23 mouse cellular contexts compared by ENCODE assay signal in the genomic region with DNA sequence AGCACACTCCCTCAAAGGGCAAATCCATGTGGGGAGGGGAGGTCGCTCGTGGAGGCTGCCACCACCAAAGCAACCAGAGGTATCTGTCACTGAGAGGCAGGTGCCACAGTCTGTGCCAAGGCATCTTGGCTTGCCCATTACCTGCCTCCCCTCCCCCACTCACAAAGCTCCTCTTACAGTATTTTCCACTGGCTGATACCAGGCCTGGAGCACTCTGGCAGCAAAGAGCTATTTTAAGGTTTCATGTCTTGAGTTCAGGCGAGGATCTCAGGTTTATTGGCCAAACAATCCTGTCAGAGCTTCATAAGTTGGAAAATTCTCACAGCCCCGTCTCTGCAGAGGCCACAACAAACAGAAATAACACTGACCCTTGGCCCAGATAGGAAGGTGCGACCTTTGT. TPM values are rescaled to one million over a fixed set of nuclear protein-coding genes. Genes with fewer than 3 reads are reported as not detected.
DNase-seq lines count a peak whose midpoint lies in the region; ATAC-seq and TF ChIP-seq lines count a peak whose summit lies in the region.
"Had no signal": no experiment of that assay in that cellular context is flagged by ENCODE, and none has a peak within 500 bp of the region (broad histone marks: within the 10 kb centered on the region; RNA-seq: fewer than 3 reads in every experiment).

No protein-coding gene starts in this region.

- no peaks in the 10 kb centered on the region for H3K9me3 ChIP-seq in kidney, embryonic 16.5 days (ENCODE audit: low read length)
- H3K9me3 ChIP-seq: forebrain, embryonic 12.5 days; G1E; hindbrain, embryonic 13.5 days; liver, embryonic 13.5 days; stomach, embryonic 15.5 days had no signal

- H3K36me3 ChIP-seq in kidney, embryonic 16.5 days (ENCODE audit: insufficient read depth, low read length) = no peaks in the 10 kb centered on the region
- H3K36me3 ChIP-seq: forebrain, embryonic 12.5 days; G1E; hindbrain, embryonic 13.5 days; liver, embryonic 13.5 days; stomach, embryonic 15.5 days had no signal

- intact Hi-C loops in gastrocnemius, adult 2 months (cut with DNase I) = no loop called here
- intact Hi-C loops in gastrocnemius, postnatal 36 days (cut with DNase I) = loop anchor here (2.0 to 5.0 kb wide), 2 partner anchors 79 to 93 kb away; no protein-coding TSS in a partner anchor

- H3K27ac ChIP-seq in kidney, embryonic 16.5 days (ENCODE audit: low read length) = no peak overlapping the region
- peak overlapping the region; percentile 79 for H3K27ac ChIP-seq in gastrocnemius, adult 2 months
- H3K27ac ChIP-seq: forebrain, embryonic 12.5 days; hindbrain, embryonic 13.5 days; kidney, postnatal 0 days; liver, embryonic 13.5 days; stomach, embryonic 15.5 days had no signal

- H3K27me3 ChIP-seq in kidney, embryonic 16.5 days (ENCODE audit: insufficient read depth, low read length) = no peaks in the 10 kb centered on the region
- H3K27me3 ChIP-seq: forebrain, embryonic 12.5 days; hindbrain, embryonic 13.5 days; liver, embryonic 13.5 days; stomach, embryonic 15.5 days had no signal

- no peaks in the 10 kb centered on the region for H3K4me1 ChIP-seq in kidney, embryonic 16.5 days (ENCODE audit: insufficient read depth, low read length)

- WGBS in kidney, embryonic 16.5 days = 77% methylated on average over 5 of the region's 5 CpGs

- no peak for TF ChIP-seq CTCF in gastrocnemius, adult 2 months (IDR thresholded peaks at IDR 0.05)

- H3K4me2 ChIP-seq in kidney, embryonic 16.5 days (replicated peaks; ENCODE audit: low read depth, low read length) = no peak overlapping the region
- H3K4me2 ChIP-seq: forebrain, embryonic 12.5 days; hindbrain, embryonic 13.5 days; liver, embryonic 13.5 days; midbrain, embryonic 11.5 days; stomach, embryonic 15.5 days had no signal

- peak; percentile 52 for DNase-seq in kidney, adult 18-20 months
- DNase-seq in gastrocnemius, adult 2 months = peak; percentile 87
- peak; percentile 37 to 55 for DNase-seq in gastrocnemius, postnatal 36 days
- peak; percentile 64 for DNase-seq in kidney, adult 9 months
- no peak for DNase-seq in thymus, postnatal 10 days (ENCODE audit: low spot score in 2 of 2)
- DNase-seq in testis, postnatal 14 days (ENCODE audit: low spot score) = no peak
- no peak for DNase-seq in frontal cortex, postnatal 25 days (ENCODE audit: low spot score in 2 of 2)
- DNase-seq: adrenal gland, adult 8-10 months; cerebellum, adult 8-10 months; layer of hippocampus, postnatal 36 days; liver, embryonic 13.5 days; lung, postnatal 14 days; thymus, postnatal 14 days had no signal

- ATAC-seq in kidney, embryonic 16.5 days (ENCODE audit: low FRiP score, low TSS enrichment) = no peak

- H3K4me3 ChIP-seq in kidney, embryonic 16.5 days (ENCODE audit: low read length) = no peak overlapping the region
- peak overlapping the region; percentile 24 for H3K4me3 ChIP-seq in gastrocnemius, adult 2 months
- H3K4me3 ChIP-seq: forebrain, embryonic 12.5 days; hindbrain, embryonic 13.5 days; liver, embryonic 13.5 days; stomach, embryonic 15.5 days had no signal

- H3K9ac ChIP-seq in kidney, embryonic 16.5 days (replicated peaks; ENCODE audit: low read length) = no peak overlapping the region
- H3K9ac ChIP-seq: forebrain, embryonic 12.5 days; hindbrain, embryonic 13.5 days; liver, embryonic 13.5 days; stomach, embryonic 15.5 days had no signal

RNA-seq across cellular contexts. Expression of a gene that starts 9.5 kb away (rescaled TPM):
- polyA plus RNA-seq in kidney, embryonic 16.5 days (2015; fragmentation: Nextera tagmentation; extraction: Ambion mirVana) = not detected in 2 replicates
- total RNA-seq in gastrocnemius, adult 2 months (2021) = not detected
- total RNA-seq in gastrocnemius, postnatal 36 days (2021) = under 1 TPM in 1 of 2 experiments, not detected in 1; 0.18 TPM
- total RNA-seq: granulocyte monocyte progenitor cell, adult 5-6 weeks; layer of hippocampus, postnatal 36 days; left cerebral cortex, postnatal 36 days; neutrophil, adult 5-6 weeks had no signal
- polyA plus RNA-seq: G1E; liver, embryonic 13.5 days; stomach, embryonic 15.5 days had no signal

RNA-seq across cellular contexts. Expression of a gene that starts 51.0 kb away (rescaled TPM):
- polyA plus RNA-seq in kidney, embryonic 16.5 days (2015; fragmentation: Nextera tagmentation; extraction: Ambion mirVana) = 0.05 and 0.10 TPM in 2 replicates
- under 1 TPM; 0.15 to 0.39 TPM for total RNA-seq in gastrocnemius, adult 2 months (2021)
- under 1 TPM; 0.07 to 0.08 TPM for total RNA-seq in gastrocnemius, postnatal 36 days (2021)
- total RNA-seq: adrenal gland, adult 8-10 months; granulocyte monocyte progenitor cell, adult 5-6 weeks; neutrophil, adult 5-6 weeks had no signal
- polyA plus RNA-seq: forebrain, embryonic 12.5 days; G1E; liver, embryonic 13.5 days; midbrain, embryonic 11.5 days had no signal

Comparison
In these comparisons a context has a peak if more than half of its experiments do, and no peak if none do; other contexts are left out.
1. DNase-seq: peak in kidney, adult 18-20 months (single experiment), gastrocnemius, adult 2 months (single experiment), gastrocnemius, postnatal 36 days (2 of 2) and kidney, adult 9 months (single experiment); none in thymus, postnatal 10 days (0 of 2), testis, postnatal 14 days (single experiment) and frontal cortex, postnatal 25 days (0 of 2).